Mouse (Mus musculus) retina, postnatal 7 days (tissue): ENCODE results near the gene 1700020D05Rik.

Experiments used
- DNase-seq: peaks from one replicate; pipeline ENCODE4 v3.0.0-alpha.2; 2012; ENCODE audit warnings: low read depth, low spot score

Gene 1700020D05Rik

GRCm38 (mm10) chr19:5503687-5504086, at the start of gene 1700020D05Rik:
Gene 1700020D05Rik (minus strand): TSS chr19:5503787.
- no peak for DNase-seq

- no peak for DNase-seq
Measured at GRCm38 (mm10) chr19:5547471-5548056, 44.0 kb upstream of the 1700020D05Rik start.

DNA sequence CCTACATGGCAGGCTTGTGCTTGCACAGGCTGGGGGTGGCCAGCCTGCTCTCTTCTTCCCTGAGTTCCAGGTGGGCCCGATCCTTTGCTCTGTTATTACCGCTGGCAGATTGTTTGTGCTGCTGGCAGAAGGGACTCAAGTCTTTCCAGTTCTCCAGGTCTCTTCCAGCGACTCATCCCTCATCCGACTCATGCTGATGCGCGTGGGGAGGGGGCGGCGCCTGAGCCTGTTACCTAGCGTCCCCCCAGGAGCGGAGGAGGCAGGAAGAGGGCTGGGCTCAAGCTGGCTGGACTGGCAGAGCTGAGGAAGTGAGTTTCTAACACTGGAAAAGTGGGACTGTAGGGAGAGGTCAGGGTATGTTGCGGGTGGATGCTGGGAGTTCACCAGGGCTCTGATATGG, 40.4 kb upstream of the 1700020D05Rik start:
- DNase-seq = no peak

DNA sequence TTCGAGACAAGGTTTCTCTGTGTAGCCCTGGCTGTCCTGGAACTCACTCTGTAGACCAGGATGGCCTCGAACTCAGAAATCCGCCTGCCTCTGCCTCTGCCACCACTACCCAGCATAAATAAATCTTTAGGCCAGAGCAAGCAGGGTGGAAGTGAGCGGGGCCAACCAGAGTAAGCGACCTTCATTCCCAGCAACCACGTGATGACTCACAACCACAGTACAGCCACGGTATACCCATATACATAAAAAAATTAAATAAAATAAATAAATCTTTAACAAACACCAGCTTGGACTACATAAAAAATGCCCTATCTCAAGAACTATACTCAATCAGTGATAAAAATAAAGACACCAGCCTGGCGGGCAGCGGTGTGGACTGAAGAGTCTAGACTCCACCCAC, 39.8 kb upstream of the 1700020D05Rik start:
- no peak for DNase-seq

DNA sequence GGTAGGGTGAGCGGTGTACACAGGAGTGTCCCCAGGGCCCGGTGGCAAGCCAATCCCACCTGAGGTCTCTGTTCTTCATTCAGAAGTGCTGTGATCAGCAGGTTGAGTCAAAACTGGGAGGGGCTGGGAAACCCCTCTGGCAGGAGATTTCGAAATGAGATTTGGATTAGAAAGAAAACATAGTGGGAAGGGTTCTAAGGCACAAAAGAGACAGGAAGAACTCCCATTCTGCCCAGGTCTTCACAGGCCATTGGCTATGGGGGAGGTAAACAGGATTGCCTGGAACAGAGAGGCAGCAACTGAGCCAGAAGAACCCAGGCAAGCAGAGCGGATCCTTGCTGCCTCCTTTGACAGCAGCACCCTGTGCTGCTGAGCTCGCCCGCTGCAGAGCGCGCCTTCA, 35.2 kb upstream of the 1700020D05Rik start:
- DNase-seq = no peak

DNA sequence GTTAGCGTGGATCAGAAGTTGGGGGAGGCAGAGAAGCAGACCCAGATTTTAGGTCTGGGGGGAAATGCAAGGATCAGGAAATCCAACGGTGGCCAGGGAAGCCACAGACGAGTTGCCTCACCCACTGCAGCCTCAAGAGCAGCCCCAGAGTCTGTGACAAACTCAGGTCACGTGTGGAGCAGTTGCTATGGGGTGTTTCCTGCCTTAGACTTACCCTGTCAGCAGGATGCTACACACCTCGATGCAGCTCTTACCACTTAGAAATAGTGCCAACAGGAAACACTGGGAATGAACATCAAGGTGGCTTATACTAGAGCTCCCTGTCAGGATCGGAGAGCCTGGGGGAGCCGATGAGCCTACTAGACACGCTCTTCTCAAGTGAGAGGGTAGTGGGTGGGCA, 28.9 kb upstream of the 1700020D05Rik start:
- no peak for DNase-seq

DNA sequence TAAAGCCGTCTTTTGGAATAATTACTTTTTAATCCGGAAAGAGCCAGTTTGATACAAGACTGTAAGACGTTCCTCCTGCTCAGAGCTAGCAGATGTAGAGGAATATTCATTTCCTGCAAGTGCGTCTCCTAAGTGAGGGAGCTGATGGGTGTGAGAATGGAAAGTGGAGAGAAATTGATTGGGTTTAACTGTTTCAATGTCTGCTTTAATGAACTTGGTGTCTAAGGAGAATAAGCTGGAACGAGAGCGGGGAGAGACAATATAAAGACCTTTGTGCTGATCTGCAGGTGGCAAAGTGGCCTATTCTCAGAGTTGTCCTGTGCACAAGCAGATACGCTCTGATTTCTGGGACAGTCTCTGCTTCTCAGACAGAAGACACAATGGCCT, 26.5 kb upstream of the 1700020D05Rik start:
- DNase-seq = no peak

DNA sequence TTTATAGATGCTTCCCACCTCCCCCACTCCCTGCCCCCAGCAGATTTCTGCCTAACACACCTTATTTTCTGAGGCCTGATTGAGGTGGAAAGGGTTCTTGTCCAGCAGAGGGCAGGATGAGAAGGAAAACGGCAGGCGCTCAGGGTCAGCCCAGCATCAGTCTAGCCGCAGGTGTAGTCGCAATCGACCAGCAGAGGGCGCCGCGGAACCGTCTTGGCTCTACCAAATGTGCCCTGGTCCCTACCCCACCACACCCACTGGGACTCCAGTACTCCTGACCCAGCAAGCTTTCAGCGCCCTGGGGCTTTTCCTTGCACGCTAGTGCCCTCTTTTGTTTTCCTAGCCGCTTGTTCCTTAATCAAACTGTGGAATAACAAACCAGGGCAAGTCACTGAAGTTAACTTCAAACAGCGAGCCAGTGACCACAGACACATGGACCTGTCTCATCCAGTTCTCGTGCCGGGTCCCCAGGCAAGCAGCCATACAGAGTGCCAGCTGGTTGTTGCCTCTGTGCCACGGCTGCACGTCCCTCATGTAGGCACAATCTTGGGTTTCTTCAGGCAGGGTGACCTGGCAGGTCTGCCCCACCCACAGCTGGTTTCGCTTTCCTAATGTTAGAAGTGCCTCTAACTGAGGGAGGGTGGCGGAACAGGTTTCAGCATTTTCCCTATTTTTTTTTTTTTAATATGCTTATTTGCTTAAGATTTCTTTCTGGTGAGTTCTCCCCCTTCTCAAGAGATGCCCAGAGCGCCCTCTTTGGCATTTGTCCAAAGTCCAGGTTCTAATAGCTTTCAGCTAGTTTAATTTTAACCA, 25.9 kb upstream of the 1700020D05Rik start:
- DNase-seq = peak; percentile 84

DNA sequence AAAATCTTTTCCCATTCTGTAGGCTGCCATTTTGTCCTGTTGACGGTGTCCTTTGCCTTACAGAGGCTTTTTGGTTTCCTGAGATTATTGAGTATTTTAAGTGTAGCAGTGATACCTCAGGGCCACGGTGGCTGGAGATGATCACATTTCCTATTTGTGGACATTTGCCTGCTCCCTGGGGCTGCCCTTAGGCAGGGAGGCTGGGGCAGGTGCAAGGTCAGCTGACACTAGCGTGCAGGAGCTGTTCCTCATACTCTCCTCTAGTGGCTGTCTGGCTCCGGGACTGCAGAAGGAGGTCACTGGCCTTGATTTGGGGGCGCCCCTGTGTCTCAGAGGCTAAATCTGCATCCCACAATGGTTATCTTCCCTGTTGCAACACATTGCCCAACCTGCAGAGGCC, 21.6 kb upstream of the 1700020D05Rik start:
- DNase-seq = no peak

GRCm38 (mm10) chr19:5518721-5519120, 15.1 kb upstream of the 1700020D05Rik start:
- DNase-seq = no peak

GRCm38 (mm10) chr19:5516906-5517505, 13.4 kb upstream of the 1700020D05Rik start:
- no peak for DNase-seq

DNA sequence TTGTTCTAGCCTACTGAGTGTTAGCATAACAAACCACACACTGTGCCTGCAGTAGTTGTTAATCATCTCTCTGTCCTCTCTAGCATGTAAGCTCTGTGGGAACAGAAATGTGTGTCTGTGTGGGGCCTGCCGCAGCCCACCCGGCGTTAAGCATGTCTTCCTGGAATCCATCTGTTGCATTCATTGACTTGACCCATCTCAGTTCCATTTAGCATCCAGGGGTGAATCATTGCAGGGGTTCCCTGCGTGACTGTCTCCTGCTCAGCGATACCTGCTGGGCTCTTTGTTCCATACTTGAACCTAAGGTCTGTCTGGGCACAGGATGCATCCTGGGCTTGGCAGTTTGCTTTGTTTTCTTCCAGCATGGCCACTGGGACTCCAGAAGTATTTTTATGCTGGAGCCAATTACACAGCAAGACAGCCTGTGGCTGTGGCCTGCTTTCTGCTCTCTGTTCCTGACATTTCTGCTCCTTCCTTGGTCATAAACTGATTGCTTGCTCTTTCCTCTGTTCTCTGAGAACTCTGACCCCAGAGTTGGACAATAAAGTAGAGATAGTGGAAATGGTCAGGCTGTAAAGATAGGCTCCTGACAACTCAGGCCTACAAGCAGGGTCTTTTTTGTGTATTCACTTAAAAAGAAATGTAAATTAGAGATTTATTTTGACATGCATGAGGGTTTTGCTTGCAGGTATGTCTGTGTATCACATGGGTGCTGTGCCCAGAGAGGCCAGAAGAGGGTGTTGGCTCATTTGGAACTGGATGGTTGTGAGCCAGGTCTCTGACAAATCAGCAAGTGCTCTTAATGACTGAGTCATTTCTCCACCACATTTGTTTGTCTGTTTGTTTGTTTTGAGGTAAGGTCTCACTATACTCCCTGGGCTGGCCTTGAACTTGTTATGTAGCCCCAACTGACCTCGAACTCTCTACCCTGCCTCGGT, 12.5 kb upstream of the 1700020D05Rik start:
- DNase-seq = no peak

DNA sequence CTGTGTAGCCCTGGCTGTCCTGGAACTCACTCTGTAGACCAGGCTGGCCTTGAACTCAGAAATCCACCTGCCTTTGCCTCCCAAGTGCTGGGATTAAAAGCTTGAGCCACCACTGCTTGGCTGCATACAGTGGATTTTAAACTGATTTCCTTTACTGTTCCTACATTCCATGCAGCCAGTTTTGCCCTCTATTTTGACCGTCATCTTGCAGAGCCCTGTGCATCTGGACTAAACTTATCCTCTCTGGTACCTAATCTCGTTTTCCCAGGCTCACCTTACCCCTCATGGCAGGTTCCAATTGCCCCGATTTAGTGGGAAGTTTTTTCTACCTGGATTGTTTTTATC, 9.4 kb upstream of the 1700020D05Rik start:
- DNase-seq = no peak

DNA sequence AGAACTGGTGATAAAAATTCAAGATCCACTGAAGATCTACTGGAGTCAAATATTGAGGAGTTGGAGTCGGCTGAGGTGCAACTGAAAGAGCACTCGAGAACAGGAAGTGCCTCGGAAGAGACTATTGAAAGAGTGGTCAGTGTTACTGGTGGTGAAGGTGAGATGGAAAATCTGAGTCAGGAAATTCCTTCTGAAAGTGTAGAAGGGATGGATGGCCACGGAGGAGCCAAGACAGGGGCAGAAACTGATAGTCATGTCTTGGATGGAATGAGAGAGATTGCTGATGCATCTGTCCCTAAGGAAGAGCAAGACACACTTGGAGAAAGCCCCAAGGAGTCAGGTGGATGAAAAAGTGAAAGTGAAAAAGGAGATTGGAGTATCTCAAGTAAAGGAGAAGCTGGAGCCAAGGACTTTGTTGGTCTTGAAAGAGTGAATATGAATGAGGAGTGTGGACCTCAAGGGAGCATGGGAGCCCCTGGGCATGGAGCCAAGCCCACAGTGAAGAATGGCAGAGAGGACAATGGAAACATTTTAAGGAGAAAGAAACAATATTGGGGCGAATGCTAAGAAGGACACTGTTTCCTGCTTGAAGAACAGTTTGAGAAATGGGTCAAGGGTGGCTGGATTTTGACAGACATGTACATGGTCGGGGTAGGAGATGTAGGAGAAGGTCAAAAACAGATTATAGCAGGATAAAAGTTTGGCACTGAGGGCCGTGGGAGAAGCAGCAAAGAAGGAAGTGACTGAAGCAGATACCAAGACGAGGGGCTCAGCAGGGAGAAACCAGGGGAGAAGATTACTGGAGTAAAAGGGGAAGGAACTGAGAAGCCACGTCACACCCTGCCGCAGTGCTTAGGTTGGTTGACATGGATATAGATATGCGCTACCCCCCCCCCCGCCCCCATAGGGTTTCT, 8.8 kb upstream of the 1700020D05Rik start:
- DNase-seq = no peak

DNA sequence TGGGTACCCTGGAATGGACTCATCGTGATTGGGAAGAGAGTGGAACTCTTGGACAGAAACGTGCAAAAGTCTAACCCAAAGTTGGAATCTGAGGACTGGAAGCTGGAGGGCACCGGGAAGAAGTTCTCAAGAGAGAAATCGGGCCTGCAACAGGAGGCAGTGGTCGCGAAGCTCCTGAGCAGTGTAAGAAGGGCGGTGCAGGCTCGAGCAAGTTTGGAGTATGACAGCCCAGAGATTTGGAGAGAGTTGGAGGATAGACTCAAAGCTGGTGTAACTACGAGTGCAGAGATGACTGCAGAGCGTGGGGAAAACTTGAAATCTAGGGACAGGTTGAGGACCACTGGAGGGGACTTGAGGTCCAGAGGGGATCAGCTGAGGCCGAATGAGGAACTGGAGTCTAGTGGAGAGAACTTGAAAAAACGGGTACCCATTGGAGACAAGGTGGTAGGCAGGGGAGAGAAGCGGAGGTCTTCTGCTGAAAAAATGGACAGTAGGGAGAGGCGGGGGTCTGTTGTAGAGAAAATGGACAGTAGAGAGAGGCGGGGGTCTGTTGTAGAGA, 7.6 kb upstream of the 1700020D05Rik start:
- DNase-seq = no peak

GRCm38 (mm10) chr19:5510031-5511026, 6.7 kb upstream of the 1700020D05Rik start, which contains the start of gene Snx32:
Gene Snx32 (minus strand): TSS chr19:5510538.
- DNase-seq = peak; percentile 97

- DNase-seq = no peak
Measured at GRCm38 (mm10) chr19:5500330-5500875, 3.2 kb downstream of the 1700020D05Rik start.

DNA sequence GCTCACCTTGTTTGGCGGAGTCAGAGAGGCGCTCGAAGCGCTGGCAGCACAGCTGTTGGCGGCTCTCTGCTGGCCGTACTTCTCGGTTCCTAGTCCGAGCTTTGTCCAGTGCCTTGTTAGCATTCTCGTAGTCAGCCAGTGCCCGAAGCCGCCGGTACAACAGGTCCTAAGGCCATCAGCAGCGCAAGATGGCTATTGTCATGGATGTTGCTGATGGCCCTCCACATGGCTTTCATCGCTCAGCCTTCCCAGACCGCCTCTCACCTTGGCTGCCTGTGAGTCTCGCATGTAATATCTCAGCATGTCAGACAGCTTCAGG, 7.6 kb downstream of the 1700020D05Rik start:
- no peak for DNase-seq
